Mouse (Mus musculus): ENCODE measurements around the gene Il9.

The Il9 gene

DNA sequence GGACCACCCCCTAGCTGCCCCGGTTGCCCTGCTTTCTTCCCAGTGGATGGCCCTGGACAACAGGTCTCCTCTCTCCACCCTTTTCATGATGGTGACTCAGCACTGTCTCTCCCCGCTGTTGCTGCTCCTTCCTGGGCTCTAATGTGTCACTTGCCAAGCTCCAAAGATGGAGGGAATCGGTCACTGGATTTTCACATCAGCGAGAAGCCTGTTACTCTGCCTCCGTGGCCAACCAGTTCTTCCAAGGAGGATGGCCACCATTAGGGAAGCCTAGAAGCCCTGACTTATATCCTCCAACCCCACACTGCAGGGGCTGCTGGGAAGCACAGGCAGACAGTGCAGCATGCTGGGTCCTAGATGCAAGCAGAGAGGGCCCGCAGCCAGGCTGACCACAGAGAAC lies 10.8 kb downstream of the Il9 start:
- DNase-seq: no peak

DNA sequence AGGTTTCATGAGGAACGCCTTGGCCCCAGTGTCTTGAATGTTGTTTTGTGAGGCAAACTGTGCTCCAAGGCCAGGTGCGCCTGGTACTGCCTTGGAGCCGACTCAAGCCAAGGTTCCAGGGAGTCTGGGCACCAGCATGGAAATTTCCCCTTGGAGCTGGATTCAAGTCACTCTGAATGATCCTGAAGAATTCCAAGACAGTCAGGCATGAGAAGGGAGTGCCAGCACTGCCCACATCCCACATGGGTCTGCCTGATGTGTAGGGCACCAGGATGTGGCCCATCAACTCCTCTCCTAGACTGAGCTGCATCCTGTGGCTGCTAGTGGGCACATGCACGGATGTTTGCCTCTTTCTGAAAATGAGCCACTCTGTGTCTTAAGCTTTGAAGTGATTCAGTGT lies 13.5 kb downstream of the Il9 start:
- no peak for DNase-seq

DNA sequence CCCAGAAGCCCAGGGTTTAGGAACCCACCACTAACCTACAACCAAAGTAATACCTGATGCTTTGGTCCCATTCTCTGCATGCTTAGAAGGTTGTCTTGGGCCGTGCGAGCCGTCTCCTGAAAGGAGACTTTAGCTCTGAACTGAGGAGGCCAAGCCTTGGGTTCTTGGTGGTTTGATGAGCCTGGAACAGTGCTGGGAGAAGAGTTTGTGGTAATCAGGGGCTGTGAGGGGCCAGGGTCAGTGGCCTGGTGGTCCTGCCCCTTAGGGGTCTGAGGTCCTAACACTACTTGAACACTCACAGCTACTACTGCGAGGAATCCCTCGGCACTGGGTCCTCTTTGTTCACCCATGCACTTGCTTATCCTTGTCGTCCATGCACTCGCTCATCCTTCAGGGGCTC lies 14.3 kb downstream of the Il9 start:
- no peak for DNase-seq

- no peak for DNase-seq
These were observed 18.3 kb downstream of the Il9 start for GRCm38 (mm10) chr13:56463750-56464149.

DNA sequence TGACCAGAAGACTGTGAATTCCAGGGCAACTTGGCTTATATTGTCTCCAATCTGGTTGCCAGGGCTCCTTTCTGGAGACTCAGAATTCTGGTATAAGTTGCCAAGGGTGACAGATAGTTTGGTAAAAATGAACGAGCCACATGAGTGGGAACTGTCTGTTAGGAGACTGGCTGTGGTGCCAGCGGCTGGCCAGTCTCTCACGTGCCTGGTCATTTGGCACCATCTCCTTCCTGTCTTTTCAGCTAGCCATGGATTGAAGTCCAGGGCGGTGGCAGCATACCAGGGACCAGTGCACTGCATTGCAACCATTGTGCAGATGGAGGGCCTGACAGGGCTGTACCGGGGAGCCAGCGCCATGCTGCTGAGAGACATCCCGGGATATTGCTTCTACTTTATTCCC lies 18.8 kb downstream of the Il9 start:
- no peak for DNase-seq

DNA sequence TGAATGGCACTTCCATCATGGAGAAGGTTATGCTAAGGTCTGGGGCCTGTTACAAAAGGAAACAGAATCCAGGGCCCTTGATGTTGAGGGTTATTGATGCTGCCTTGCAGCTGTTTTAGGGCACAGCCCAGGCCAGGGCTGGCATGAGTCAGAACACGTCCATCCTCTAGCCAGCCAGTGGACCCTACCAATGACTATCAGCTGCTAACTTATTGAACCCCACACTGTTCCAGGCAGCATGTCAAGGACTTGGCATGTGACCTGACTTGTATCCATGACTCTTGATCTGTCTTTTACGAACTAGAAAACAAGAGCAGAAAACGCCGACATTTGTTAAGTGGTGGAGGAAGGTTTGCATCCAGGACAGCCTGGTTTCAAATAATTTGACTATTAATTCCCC lies 19.3 kb downstream of the Il9 start:
- no peak for DNase-seq

- no peak for DNase-seq
These were observed 20.6 kb downstream of the Il9 start for GRCm38 (mm10) chr13:56461460-56461859.

GRCm38 (mm10) chr13:56458001-56458400 lies 24.0 kb downstream of the Il9 start:
- no peak for DNase-seq

DNA sequence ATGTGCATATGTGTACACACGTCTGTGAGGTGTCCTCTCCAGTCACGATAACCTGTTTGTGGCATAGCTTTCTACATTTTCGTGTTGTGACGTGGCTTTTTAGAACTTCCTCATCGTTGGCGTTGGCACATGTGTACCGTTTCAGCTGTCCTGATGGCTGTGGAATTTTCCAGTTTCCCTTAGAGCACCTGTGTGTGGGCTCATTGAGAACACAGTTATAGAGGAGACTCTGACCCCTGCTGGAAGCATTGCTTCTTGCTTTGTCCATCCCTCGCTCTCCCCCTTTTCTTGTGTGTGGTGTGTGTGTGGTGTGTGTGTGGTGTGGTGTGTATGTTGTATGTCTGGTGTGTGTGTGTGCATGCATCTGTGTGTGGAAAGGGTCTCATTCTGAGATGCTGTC lies 32.0 kb downstream of the Il9 start:
- DNase-seq: no peak

DNA sequence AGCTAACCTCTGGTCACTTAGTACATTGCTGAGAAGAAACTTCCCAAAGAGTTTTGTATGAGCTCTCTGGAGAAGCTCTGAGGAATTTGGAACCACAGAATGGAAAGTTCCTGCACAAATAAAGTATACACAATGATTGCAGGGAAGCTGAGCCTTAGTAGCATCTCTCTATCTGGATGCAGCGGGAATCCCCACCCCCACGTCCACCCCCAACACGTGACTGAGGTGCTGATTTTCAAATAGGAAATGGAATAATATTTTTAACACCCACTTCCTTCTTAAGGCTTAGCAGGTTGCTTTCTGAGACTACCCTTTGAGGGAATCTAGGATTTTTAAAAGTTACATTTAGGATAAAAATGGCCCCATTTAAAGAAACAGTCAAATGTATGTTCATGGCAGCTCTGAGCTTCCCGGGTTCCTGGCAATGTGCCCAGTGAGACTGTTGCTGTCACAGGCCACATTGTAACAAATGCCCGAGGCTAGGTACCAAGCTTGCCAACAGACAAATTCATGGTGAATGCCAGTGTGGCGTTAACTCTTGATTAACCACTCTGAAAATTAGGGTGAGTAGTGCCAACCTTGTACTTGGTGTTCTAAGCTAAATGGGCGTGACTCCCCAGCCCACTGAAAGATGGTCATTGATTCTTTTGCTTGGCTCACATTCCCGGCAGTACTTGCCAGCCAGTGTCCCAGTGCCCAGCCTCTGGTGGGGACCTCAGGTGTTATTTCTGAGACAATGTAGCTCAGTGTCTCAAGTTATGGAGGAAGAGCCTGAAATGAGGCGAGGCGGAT lies 32.6 kb downstream of the Il9 start:
- DNase-seq: no peak

DNA sequence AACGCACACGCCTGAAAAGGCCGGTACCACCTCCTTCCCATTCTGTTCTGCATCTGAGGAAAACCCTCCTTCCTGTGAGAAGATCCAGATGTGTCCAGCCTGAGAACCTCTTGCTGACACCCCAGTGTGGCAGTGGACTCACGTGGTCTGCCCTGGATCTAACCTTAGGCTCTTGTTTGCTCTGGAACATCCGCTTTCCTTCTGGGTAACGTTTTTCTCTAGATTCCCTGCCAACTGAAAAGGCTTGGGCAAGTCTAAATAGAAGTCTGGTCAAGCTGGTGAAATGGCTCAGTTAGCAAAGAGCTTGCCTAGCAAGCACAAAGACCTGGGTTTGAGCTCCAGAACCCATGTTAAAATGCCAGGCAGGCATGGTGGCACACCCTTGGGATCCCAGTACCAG lies 37.0 kb downstream of the Il9 start:
- no peak for DNase-seq

- DNase-seq: no peak
These were observed 37.9 kb downstream of the Il9 start for GRCm38 (mm10) chr13:56444112-56444511.

- no peak for DNase-seq
These were observed 38.6 kb downstream of the Il9 start for GRCm38 (mm10) chr13:56443411-56443810.

- peak; percentile 57 for DNase-seq
These were observed 43.6 kb downstream of the Il9 start, which contains the start of gene Slc25a48 for GRCm38 (mm10) chr13:56438211-56439075. TSS of gene Slc25a48 (plus strand) at chr13:56438355.

DNA sequence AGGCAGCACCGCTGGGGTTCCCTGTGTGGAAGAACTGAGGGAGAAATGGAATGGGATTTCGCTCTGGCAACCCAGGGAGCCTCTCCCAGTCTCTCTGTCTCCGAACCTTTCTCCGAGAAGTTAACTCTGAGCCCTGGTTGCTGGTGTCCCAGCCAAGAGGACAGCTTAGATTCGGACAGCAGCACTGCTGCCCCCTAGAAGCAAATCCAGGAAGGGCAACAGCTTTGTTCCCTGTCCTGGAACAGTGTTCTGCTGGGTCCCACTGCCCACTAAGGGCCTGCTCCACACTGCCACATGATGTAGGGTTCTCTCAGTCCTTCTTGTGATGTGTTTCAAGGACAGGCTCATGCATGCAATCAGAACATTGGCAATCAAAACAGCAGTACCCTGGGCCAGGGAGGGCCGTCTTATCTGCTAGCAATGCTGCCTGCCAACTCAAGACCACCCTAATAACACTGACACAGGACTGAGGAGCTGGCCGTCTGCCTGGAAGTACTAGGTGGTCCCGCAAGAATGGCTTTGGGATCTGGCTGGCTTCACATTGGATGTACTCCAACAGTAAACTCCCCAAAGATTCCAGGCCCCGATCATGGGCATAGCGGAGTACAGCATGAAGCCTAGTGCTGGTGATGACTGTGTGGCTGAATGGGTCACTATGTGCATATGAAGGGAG lies 46.3 kb downstream of the Il9 start:
- no peak for DNase-seq

DNA sequence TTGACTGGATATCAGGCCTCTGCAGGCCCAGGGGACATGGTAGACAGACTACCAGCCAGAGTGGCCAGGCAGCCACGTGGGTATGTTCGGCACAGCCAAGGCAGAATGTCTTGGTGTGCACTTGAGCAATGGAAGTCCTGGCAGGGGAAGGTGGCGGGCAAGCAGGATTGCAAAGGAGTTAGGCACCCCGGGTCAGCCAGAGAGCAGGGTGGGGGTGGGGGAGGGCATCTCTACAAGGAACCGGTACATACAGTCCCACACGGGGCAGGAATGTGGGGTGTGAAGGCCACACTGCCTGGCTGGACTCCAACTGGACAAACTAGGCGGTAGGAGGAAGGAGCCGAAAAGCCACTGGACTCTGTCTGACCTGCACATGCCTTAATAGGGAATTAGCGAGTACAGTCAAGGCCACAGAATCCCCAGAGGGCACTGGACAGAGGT lies 47.7 kb downstream of the Il9 start:
- DNase-seq: no peak

DNA sequence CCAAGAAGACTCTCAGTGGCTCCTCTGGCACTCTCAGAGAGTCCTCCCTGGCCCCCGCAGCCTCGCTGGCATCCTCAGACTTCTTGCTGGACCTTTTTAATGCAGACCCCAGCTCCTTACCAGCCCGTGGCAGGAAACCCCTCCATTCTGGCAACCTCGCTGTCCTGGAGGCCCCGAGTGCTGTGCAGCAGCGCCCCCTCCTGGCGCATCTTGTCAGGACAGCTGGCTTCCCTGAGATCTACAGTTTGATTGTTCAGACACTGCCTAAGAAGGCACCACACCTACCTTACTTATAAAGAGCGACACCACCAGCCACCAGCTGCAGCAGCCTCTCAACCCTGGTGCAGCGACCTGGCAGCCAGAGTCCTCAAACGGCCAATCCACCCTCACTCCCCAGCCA lies 48.6 kb downstream of the Il9 start:
- DNase-seq: peak; percentile 85

- DNase-seq: no peak
These were observed 49.5 kb downstream of the Il9 start for GRCm38 (mm10) chr13:56432496-56432895.
